Mouse (Mus musculus) embryonic facial prominence, embryonic 12.5 days (tissue): Measurements from ENCODE around the gene Usp2. TPM values are rescaled to one million over a fixed set of nuclear protein-coding genes. Genes with fewer than 3 reads are reported as not detected.
A peak's percentile ranks its signal among the peaks of the same experiment; 100 is the strongest.

Source experiments
- ATAC-seq: fragments of 200-750 bp; cut with Nextera tagmentation; 2 replicates; pipeline ENCODE4 v1.8.0; 2017; ENCODE audit not compliant: insufficient number of reproducible peaks, insufficient read depth, low FRiP score, low TSS enrichment
- H3K27ac ChIP-seq: fragments of 300-500 bp; sonication (generic); 2 replicates; pipeline ENCODE4 v1.5.1; 2016; ENCODE audit warnings: mild to moderate bottlenecking
- H3K27me3 ChIP-seq: fragments of 300-500 bp; sonication (generic); 2 replicates; pipeline ENCODE4 v1.6.1; 2016; ENCODE audit warnings: mild to moderate bottlenecking, moderate library complexity
- H3K36me3 ChIP-seq: fragments of 300-500 bp; sonication (generic); 2 replicates; pipeline ENCODE4 v1.6.1; 2016; ENCODE audit warnings: mild to moderate bottlenecking
- H3K4me1 ChIP-seq: fragments of 300-500 bp; sonication (generic); 2 replicates; pipeline ENCODE4 v1.6.1; 2016
- H3K4me2 ChIP-seq: fragments of 300-500 bp; sonication (generic); replicated peaks from 2 replicates; pipeline ENCODE4 v1.6.1; 2016; ENCODE audit warnings: mild to moderate bottlenecking, moderate library complexity
- H3K4me3 ChIP-seq: fragments of 300-500 bp; sonication (generic); 2 replicates; pipeline ENCODE4 v1.5.1; 2016; ENCODE audit warnings: mild to moderate bottlenecking
- H3K9ac ChIP-seq: fragments of 300-500 bp; sonication (generic); 2 replicates; pipeline ENCODE4 v1.6.1; 2016; ENCODE audit warnings: mild to moderate bottlenecking, moderate library complexity
- H3K9me3 ChIP-seq: fragments of 300-500 bp; sonication (generic); 2 replicates; pipeline ENCODE4 v1.6.1; 2016; ENCODE audit warnings: mild to moderate bottlenecking, moderate library complexity
- WGBS: fragments of 180-500 bp; shearing (Covaris S2); methylation state at CpG from one replicate; pipeline ENCODE4 v1.1.7; 2016; 5-methylcytosine and 5-hydroxymethylcytosine counted together
- polyA plus RNA-seq: library from polyadenylated mRNA; unstranded; fragments of >200 nt; fragmentation: Nextera tagmentation; extraction: Ambion mirVana; gene quantifications from 2 replicates; pipeline ENCODE4 v1.2.1, GENCODE M21; 2016

Usp2 gene
- polyA plus RNA-seq, 1 experiment from 2014 or later = 8.8 TPM

- WGBS = 25% methylated on average over 7 of the region's 7 CpGs
- ATAC-seq = no peak
- Histone ChIP-seq H3K9me3 (no peaks in the 10 kb centered on the region), H3K4me2 (peak overlapping the region; percentile 78; the same call in 1 of the 2 replicates), H3K4me1 (peaks cover 46% of the 10 kb centered on the region), H3K36me3 (no peaks in the 10 kb centered on the region), H3K4me3 (no peak overlapping the region), H3K9ac (no peak overlapping the region), H3K27me3 (peaks cover 43% of the 10 kb centered on the region), H3K27ac (0 out of 2 replicates have a peak overlapping the region, but pooled peaks have one; percentile 47)
These were observed 64.4 kb downstream of the Usp2 start for GRCm38 (mm10) chr9:44131276-44131590.

DNA sequence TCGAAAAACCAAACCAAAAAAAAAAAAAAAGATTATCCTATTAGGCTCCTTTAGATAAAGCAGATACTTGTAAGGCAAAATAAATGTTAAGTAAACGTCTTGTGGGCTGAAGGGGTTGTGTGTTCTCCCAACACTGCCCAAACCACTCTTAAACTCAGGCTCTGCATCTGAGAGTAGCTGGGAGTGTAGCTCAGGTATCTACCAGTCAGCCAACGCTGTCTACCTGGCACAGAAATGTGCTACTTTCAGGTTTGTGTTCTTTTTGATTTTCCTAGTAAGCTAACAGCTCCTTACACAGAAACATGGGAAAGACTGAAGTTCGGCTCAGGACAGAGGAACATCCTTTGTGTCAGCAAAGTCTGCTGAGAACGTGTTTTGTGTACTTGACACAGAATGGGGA, 65.4 kb downstream of the Usp2 start:
- no peak overlapping the region for H3K9ac ChIP-seq
- peaks cover 47% of the 10 kb centered on the region for H3K27me3 ChIP-seq
- H3K4me2 ChIP-seq = no peak overlapping the region
- no peak overlapping the region for H3K27ac ChIP-seq
- H3K9me3 ChIP-seq = no peaks in the 10 kb centered on the region
- H3K4me1 ChIP-seq = peaks cover 46% of the 10 kb centered on the region
- no peak overlapping the region for H3K4me3 ChIP-seq
- no peaks in the 10 kb centered on the region for H3K36me3 ChIP-seq
- 57% methylated on average over 5 of the region's 5 CpGs for WGBS
- no peak for ATAC-seq

GRCm38 (mm10) chr9:44133287-44133686, 66.5 kb downstream of the Usp2 start:
- Histone ChIP-seq H3K9me3 (no peaks in the 10 kb centered on the region), H3K4me2 (peak overlapping the region; percentile 89), H3K4me3 (peak overlapping the region; percentile 57; the same call in 1 of the 2 replicates), H3K36me3 (no peaks in the 10 kb centered on the region), H3K27ac (no peak overlapping the region), H3K4me1 (peaks cover 46% of the 10 kb centered on the region), H3K27me3 (peaks cover 47% of the 10 kb centered on the region), H3K9ac (peak overlapping the region; percentile 8)
- ATAC-seq = no peak
- 8% methylated on average over 2 of the region's 2 CpGs for WGBS

- Histone ChIP-seq H3K4me3 (peak within 1 kb of the TSS; percentile 57), H3K27me3 (peaks cover 47% of the 10 kb centered on the region), H3K36me3 (no peaks in the 10 kb centered on the region), H3K9me3 (no peaks in the 10 kb centered on the region), H3K9ac (peak within 1 kb of the TSS; percentile 61), H3K4me1 (peaks cover 46% of the 10 kb centered on the region), H3K4me2 (peak within 1 kb of the TSS; percentile 89), H3K27ac (0 out of 2 replicates have a peak within 1 kb of the TSS, but pooled peaks have one; percentile 31)
- WGBS = 1% methylated on average over 37 of the region's 55 CpGs
- no peak for ATAC-seq
These were observed 67.5 kb downstream of the Usp2 start, which contains the start of gene Mcam for GRCm38 (mm10) chr9:44134101-44134850. TSS of gene Mcam (plus strand) at chr9:44134469.

DNA sequence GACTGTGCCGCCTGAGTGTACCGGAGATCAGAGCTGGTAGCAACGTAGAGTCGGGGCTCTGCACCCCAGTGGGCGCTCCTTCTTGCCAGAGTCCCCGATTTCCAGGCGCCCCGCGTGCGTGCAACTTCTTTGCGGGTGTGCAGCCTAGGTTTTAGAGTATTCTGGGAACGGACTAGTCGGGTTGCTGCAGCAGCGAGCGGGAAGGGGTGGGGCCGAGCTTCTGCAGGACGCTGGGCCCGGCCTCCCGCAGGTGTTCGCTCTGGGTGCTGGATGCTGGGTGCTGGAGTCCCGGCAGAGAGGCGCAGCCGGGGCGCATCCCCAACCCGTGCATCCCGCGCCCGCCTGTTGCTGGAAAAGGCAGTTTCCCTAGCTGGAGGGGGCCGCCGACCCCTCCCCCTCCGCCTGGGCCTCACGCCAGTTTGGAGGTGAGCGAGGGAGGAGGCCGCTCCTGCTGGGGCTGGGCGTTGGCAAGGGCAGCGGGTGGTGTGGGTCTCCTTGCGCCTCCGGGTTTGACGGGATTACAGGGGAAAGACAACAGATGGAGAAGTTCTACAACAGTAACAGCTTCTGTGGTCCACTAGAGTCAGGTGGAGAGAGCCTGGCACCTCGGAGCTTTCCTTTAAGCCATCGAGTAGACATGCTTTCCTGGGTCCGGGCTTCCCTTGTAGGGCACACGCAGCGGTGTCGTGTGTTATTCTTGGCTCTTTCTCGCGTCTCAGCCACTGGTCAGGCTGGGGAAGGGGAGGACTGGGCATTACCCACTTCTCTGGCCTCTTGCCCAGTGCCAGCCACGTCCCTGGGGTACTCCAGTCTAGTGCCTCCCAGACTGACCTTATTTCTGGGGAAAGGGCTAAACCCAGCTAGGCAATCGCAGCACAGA, 68.3 kb downstream of the Usp2 start:
- Histone ChIP-seq H3K27me3 (peaks cover 47% of the 10 kb centered on the region), H3K4me1 (peaks cover 38% of the 10 kb centered on the region), H3K9ac (peak overlapping the region; percentile 61), H3K36me3 (peaks cover 1% of the 10 kb centered on the region; the same call in 1 of the 2 replicates), H3K27ac (no peak overlapping the region), H3K9me3 (no peaks in the 10 kb centered on the region), H3K4me3 (peak overlapping the region; percentile 57), H3K4me2 (peak overlapping the region; percentile 89)
- 4% methylated on average over 49 of the region's 49 CpGs for WGBS
- ATAC-seq = no peak

GRCm38 (mm10) chr9:44135731-44136411, 69.0 kb downstream of the Usp2 start:
- peak overlapping the region; percentile 57 for H3K4me3 ChIP-seq
- H3K27me3 ChIP-seq = peaks cover 47% of the 10 kb centered on the region
- H3K4me2 ChIP-seq = peak overlapping the region; percentile 89
- ATAC-seq = no peak
- H3K9me3 ChIP-seq = no peaks in the 10 kb centered on the region
- H3K27ac ChIP-seq = no peak overlapping the region
- peaks cover 9% of the 10 kb centered on the region for H3K36me3 ChIP-seq
- peaks cover 30% of the 10 kb centered on the region for H3K4me1 ChIP-seq
- H3K9ac ChIP-seq = no peak overlapping the region
- 50% methylated on average over 7 of the region's 7 CpGs for WGBS

DNA sequence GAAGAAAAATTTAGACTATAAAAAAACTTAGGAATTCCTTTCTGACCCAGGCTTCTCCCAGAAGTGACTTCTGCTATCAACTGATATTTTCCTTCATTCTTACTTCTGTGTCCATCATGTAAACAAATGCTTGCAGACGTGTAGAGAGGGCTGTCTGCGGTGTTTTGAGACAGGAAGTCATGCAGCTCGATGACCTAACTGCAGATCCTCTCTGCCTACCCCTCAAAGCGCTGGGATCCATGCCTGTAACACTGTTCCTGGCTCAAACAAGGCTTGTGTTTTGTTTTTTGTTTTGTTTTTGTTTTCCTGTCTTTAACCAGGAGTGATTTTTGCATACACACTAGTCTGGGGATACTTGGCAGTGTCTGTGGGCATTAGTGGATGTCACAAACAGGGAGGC, 71.0 kb downstream of the Usp2 start:
- H3K27me3 ChIP-seq = peaks cover 33% of the 10 kb centered on the region
- no peak overlapping the region for H3K9ac ChIP-seq
- H3K27ac ChIP-seq = no peak overlapping the region
- H3K4me2 ChIP-seq = no peak overlapping the region
- no peaks in the 10 kb centered on the region for H3K9me3 ChIP-seq
- 60% methylated on average over 4 of the region's 4 CpGs for WGBS
- no peak for ATAC-seq
- H3K4me3 ChIP-seq = no peak overlapping the region
- peaks cover 24% of the 10 kb centered on the region for H3K4me1 ChIP-seq
- H3K36me3 ChIP-seq = peaks cover 18% of the 10 kb centered on the region

DNA sequence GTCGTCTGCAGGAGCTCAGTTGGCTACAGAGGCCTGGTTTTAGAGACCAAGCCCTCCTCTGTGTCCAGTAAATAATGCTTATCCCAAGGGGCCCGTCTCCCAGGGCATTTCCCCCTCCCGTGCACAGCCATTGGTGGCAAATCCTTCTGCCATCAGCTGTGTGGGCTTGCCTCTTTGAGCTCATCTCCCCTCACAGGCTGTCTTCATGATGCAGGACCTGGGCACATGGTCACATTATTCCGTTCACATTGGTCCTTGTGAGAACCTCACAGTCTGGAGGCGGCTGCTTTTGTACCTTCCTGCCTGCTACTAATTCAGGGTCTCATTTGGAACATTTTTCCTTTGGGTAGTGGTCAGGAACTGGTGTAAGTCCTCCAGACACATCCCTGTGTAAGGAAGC, 75.1 kb downstream of the Usp2 start:
- H3K27ac ChIP-seq = no peak overlapping the region
- no peaks in the 10 kb centered on the region for H3K9me3 ChIP-seq
- no peak for ATAC-seq
- no peak overlapping the region for H3K9ac ChIP-seq
- WGBS = 65% methylated on average over 5 of the region's 5 CpGs
- H3K36me3 ChIP-seq = peaks cover 39% of the 10 kb centered on the region
- no peaks in the 10 kb centered on the region for H3K27me3 ChIP-seq
- no peaks in the 10 kb centered on the region for H3K4me1 ChIP-seq
- H3K4me3 ChIP-seq = no peak overlapping the region
- H3K4me2 ChIP-seq = no peak overlapping the region

- peaks cover 40% of the 10 kb centered on the region for H3K36me3 ChIP-seq
- no peaks in the 10 kb centered on the region for H3K4me1 ChIP-seq
- WGBS = 80% methylated on average over 5 of the region's 5 CpGs
- no peaks in the 10 kb centered on the region for H3K27me3 ChIP-seq
- no peak overlapping the region for H3K27ac ChIP-seq
- no peaks in the 10 kb centered on the region for H3K9me3 ChIP-seq
- no peak for ATAC-seq
- no peak overlapping the region for H3K4me2 ChIP-seq
- no peak overlapping the region for H3K4me3 ChIP-seq
- H3K9ac ChIP-seq = no peak overlapping the region
These were observed 76.6 kb downstream of the Usp2 start for GRCm38 (mm10) chr9:44143421-44143820.

GRCm38 (mm10) chr9:44144023-44144717, 77.3 kb downstream of the Usp2 start:
- ATAC-seq = no peak
- Histone ChIP-seq H3K4me2 (no peak overlapping the region), H3K27ac (no peak overlapping the region), H3K9ac (no peak overlapping the region), H3K4me1 (no peaks in the 10 kb centered on the region), H3K27me3 (no peaks in the 10 kb centered on the region), H3K4me3 (no peak overlapping the region), H3K36me3 (peaks cover 46% of the 10 kb centered on the region), H3K9me3 (no peaks in the 10 kb centered on the region)
- WGBS = 36% methylated on average over 6 of the region's 8 CpGs

GRCm38 (mm10) chr9:44144718-44145060, 77.9 kb downstream of the Usp2 start:
- Histone ChIP-seq H3K4me3 (no peak overlapping the region), H3K4me1 (no peaks in the 10 kb centered on the region), H3K36me3 (peaks cover 52% of the 10 kb centered on the region), H3K9ac (no peak overlapping the region), H3K27me3 (no peaks in the 10 kb centered on the region), H3K27ac (no peak overlapping the region), H3K4me2 (no peak overlapping the region), H3K9me3 (no peaks in the 10 kb centered on the region)
- ATAC-seq = no peak
